Mouse (Mus musculus) gastrocnemius, postnatal 14 days (tissue): Measurements from ENCODE around the gene 1700016K19Rik. TPM values are rescaled to one million over a fixed set of nuclear protein-coding genes. Genes with fewer than 3 reads are reported as not detected.
"Not testable (repeated sequence)": the region's sequence is repeated elsewhere in the genome, so short reads cannot be mapped to it uniquely, and the experiment has no call there.

Source experiments
- DNase-seq: peaks from one replicate; pipeline ENCODE4 v3.0.0; 2021; ENCODE audit warnings: mixed read lengths
- intact Hi-C: fragments of 180-260 bp; cut with DNase I; formaldehyde crosslinking; loops from one replicate; pipeline ENCODE4 v1.15.1; 2025; ENCODE audit warnings: low total_unique reads
- total RNA-seq, 2 experiments: library from RNA; stranded (reverse); gene quantifications; 2 replicates each; pipeline ENCODE4 v1.2.3; 2021

Gene 1700016K19Rik
- total RNA-seq, 2 experiments from 2014 or later = not detected

GRCm38 (mm10) chr11:75980413-75980812 lies 19.3 kb upstream of the 1700016K19Rik start:
- DNase-seq = no peak
- intact Hi-C loops = no loop called here

- no peak for DNase-seq
- intact Hi-C loops = no loop called here
These were observed 16.5 kb upstream of the 1700016K19Rik start for GRCm38 (mm10) chr11:75983194-75983593.

- intact Hi-C loops = no loop called here
- no peak for DNase-seq
These were observed 15.1 kb upstream of the 1700016K19Rik start for GRCm38 (mm10) chr11:75984581-75984980.

GRCm38 (mm10) chr11:75985948-75986347 lies 13.8 kb upstream of the 1700016K19Rik start:
- intact Hi-C loops = no loop called here
- DNase-seq = no peak

GRCm38 (mm10) chr11:75990965-75991835 lies 8.5 kb upstream of the 1700016K19Rik start:
- intact Hi-C loops = no loop called here
- no peak for DNase-seq

- DNase-seq = no peak
- intact Hi-C loops = no loop called here
These were observed 7.8 kb upstream of the 1700016K19Rik start for GRCm38 (mm10) chr11:75991911-75992310.

GRCm38 (mm10) chr11:75992481-75992880 lies 7.2 kb upstream of the 1700016K19Rik start:
- intact Hi-C loops = no loop called here
- DNase-seq = no peak

GRCm38 (mm10) chr11:75994357-75994756 lies 5.4 kb upstream of the 1700016K19Rik start:
- intact Hi-C loops = no loop called here
- no peak for DNase-seq

- DNase-seq = no peak
- intact Hi-C loops = no loop called here
These were observed 989 bp downstream of the 1700016K19Rik start for GRCm38 (mm10) chr11:76000701-76001100.

- intact Hi-C loops = no loop called here
- no peak for DNase-seq
These were observed 1.6 kb downstream of the 1700016K19Rik start for GRCm38 (mm10) chr11:76001237-76001878.

- intact Hi-C loops, DNase-seq: not testable (repeated sequence)
These were observed 4.6 kb downstream of the 1700016K19Rik start for GRCm38 (mm10) chr11:76004276-76004675.

- intact Hi-C loops = no loop called here
- no peak for DNase-seq
These were observed 8.4 kb downstream of the 1700016K19Rik start for GRCm38 (mm10) chr11:76008162-76008561.

GRCm38 (mm10) chr11:76009101-76009500 lies 9.4 kb downstream of the 1700016K19Rik start:
- DNase-seq = no peak
- intact Hi-C loops = no loop called here

GRCm38 (mm10) chr11:76010838-76011624 lies 11.3 kb downstream of the 1700016K19Rik start:
- intact Hi-C loops = no loop called here
- DNase-seq = no peak

- intact Hi-C loops = no loop called here
- no peak for DNase-seq
These were observed 15.5 kb downstream of the 1700016K19Rik start for GRCm38 (mm10) chr11:76015251-76015650.

GRCm38 (mm10) chr11:76015814-76016213 lies 16.1 kb downstream of the 1700016K19Rik start:
- intact Hi-C loops = no loop called here
- no peak for DNase-seq

- DNase-seq = no peak
- intact Hi-C loops = no loop called here
These were observed 20.2 kb downstream of the 1700016K19Rik start for GRCm38 (mm10) chr11:76019879-76020278.

GRCm38 (mm10) chr11:76020916-76021315 lies 21.2 kb downstream of the 1700016K19Rik start:
- no peak for DNase-seq
- intact Hi-C loops = no loop called here

- DNase-seq = no peak
- intact Hi-C loops = no loop called here
These were observed 25.4 kb downstream of the 1700016K19Rik start for GRCm38 (mm10) chr11:76025080-76025583.
